In the genomic region with DNA sequence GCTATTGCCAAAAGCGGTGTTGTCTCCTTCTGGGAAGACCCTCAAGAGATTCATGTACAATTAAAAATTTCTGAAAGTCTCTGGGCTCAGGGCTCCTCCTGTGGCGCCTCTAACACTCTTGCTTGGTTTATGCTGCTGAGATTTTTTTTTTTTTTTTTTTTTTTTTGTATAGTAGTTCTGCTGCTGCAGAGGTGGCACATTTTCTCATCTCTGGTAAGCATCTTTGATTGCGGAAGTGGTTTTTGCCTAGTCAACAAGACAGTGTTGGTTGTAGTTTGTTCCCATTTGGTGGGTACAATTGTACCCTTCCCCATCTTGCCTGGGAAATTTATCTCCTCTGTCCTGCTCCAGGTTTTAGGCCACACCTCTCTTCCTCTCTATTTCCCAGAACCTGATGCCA, we compare ENCODE assay signal across 16 mouse cellular contexts.
"Had no signal": no experiment of that assay in that cellular context is flagged by ENCODE, and none has a peak within 500 bp of the region (broad histone marks: within the 10 kb centered on the region; RNA-seq: fewer than 3 reads in every experiment).

No protein-coding gene starts in this region.

- H3K4me1 ChIP-seq: neural tube, embryonic 12.5 days had no signal

- H3K27ac ChIP-seq: midbrain, embryonic 10.5 days; midbrain, embryonic 12.5 days; neural tube, embryonic 12.5 days; stomach, embryonic 15.5 days; stomach, postnatal 0 days had no signal

- H3K27me3 ChIP-seq: midbrain, embryonic 12.5 days; neural tube, embryonic 12.5 days; stomach, embryonic 15.5 days had no signal

- H3K4me3 ChIP-seq: midbrain, embryonic 10.5 days; midbrain, embryonic 12.5 days; myocyte; neural tube, embryonic 12.5 days; stomach, embryonic 15.5 days had no signal

- H3K4me2 ChIP-seq: lung, embryonic 14.5 days; midbrain, embryonic 12.5 days; neural tube, embryonic 12.5 days; stomach, embryonic 15.5 days had no signal

- DNase-seq: lung, adult 18-20 months; lung, embryonic 14.5 days; lung, postnatal 10 days; lung, postnatal 4 days; midbrain, embryonic 14.5 days; right cerebral cortex, postnatal 14 days; thymus, adult 2 months; thymus, postnatal 14 days; thymus, postnatal 4 days had no signal

- H3K36me3 ChIP-seq: midbrain, embryonic 10.5 days; midbrain, embryonic 12.5 days; neural tube, embryonic 12.5 days; stomach, embryonic 15.5 days had no signal

- H3K9me3 ChIP-seq: midbrain, embryonic 10.5 days; midbrain, embryonic 12.5 days; neural tube, embryonic 12.5 days; stomach, embryonic 15.5 days had no signal

- H3K9ac ChIP-seq: lung, embryonic 14.5 days; midbrain, embryonic 12.5 days; neural tube, embryonic 12.5 days; stomach, embryonic 15.5 days had no signal

- ATAC-seq: midbrain, embryonic 16.5 days had no signal
